Mouse (Mus musculus) B cell, adult 2 months (primary cell): ENCODE measurements around the gene Mtmr2.
"Not testable (repeated sequence)": the region's sequence is repeated elsewhere in the genome, so short reads cannot be mapped to it uniquely, and the experiment has no call there.

Experiments
- DNase-seq, 2 experiments: peaks; one replicate each; pipeline ENCODE4 v3.0.0; 2022

Gene Mtmr2

DNA sequence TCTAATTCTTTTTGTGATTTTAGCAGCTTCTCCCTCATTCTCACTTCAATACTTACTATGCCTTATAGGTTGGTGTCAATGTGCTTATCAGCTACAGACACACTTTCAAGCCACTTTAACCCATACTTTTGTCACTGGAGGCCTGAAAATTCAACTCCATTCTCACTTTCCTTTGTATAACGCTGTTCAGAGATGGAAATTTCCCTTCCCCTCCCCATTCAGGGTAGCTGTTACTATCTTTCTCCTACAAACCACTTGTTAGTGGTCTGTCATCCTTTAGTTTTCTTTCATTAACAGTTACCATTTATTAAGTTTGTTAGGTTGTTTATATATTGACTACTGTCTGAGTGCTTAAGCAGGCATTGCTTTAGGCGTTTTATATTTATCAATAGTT, at the start of gene Mtmr2:
TSS of gene Mtmr2 (plus strand) at position 7 of the 394 bp plus-strand sequence.
- DNase-seq = no peak

DNA sequence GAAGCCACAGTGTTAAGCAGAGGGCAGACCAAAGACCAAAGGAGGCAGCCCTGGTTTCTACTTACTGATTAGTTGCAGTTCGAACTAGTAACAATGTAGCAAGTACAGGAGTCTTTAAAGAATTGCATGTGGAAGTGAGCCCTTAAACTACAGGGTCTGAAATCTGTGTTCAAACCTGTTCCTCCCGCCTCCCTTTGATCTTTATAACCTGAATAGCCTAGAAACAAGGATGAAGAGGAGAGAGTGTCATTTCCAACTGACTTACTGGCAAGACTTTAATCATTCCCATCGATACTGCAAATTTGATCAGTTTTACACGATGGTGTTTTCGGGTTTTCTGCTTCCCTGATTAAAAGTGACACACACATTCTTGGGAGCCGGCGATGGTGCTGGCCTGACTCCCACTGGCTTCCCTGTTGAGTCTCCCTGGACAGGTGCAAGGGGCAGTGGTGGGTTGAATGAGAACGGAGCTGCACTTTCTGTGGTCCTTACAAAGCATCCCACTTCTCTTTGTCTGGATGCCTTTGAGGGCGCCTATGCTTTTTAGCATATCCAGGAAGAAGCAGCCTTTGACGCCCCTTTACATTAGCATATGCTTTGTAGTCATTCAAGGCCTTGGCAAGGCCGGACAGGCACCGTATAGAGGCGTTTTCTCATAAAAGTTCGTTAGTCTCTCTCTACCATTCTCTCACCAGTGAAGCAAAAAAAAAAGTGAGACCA, 49.0 kb upstream of the Mtmr2 start:
- no peak for DNase-seq

DNA sequence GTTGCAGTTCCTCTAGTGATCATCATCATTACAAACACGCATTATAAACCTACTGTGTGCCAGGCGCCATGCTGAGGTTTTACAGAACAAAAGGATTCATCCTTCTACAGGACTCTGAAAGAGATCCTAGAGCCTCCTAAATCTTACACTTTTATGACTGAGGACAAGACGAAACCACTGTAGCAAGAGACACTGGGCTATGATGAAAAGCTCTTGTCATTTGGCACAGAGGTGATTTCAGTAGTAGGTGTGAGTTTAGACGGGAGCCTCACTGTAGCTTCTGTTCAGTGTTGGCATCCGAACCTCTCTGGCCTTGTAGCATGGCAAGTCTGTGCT, 48.5 kb upstream of the Mtmr2 start:
- DNase-seq = no peak

- DNase-seq = no peak
Measured at GRCm38 (mm10) chr9:13701773-13702172, 46.4 kb upstream of the Mtmr2 start.

DNA sequence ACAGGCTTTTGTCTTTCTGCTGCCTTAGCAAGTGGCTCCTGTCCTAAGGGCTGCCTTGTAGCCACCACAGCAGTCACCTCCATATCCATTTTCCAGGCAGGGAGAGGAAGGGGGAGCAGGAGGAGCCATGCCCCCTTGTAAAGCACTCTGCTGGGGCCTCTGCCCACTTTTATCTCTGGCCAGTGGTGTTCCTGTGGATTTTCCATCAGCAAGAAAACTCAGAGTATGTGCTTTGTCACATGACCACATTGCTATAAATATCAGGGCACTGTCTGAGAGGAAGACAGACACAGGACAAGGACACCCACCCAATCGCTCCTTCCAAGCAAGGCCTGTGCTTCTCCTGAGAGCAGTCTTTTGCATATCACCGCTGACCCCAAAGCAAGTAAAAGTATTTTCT, 45.1 kb upstream of the Mtmr2 start:
- no peak for DNase-seq

- no peak for DNase-seq
Measured at GRCm38 (mm10) chr9:13704917-13705316, 43.3 kb upstream of the Mtmr2 start.

DNA sequence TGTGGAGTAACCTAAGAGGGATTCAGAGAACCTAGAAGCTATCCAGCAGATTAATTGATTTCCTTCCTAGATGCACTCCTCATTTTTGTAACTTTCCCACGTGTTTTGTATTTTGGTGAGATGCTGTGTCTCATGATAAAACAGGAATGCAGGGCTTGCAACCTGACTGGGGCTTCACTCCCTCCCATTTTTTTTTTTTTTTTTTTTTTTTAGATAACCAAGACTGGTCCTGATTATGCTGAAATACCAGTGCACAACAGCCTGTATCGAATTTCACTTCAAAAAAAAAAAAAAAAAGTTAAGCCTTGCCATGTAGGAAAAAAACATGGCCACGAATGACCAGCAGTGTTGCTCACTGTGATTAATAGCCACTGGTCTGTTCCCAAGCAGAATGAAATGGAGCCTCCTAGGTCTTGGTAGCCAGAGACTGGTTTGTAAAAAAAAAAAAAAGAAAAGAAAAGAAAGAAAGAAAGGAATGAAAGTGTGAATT, 41.1 kb upstream of the Mtmr2 start:
- no peak for DNase-seq

GRCm38 (mm10) chr9:13709436-13709835, 38.8 kb upstream of the Mtmr2 start:
- no peak for DNase-seq

- not testable (repeated sequence) for DNase-seq
Measured at GRCm38 (mm10) chr9:13715891-13716290, 32.3 kb upstream of the Mtmr2 start.

DNA sequence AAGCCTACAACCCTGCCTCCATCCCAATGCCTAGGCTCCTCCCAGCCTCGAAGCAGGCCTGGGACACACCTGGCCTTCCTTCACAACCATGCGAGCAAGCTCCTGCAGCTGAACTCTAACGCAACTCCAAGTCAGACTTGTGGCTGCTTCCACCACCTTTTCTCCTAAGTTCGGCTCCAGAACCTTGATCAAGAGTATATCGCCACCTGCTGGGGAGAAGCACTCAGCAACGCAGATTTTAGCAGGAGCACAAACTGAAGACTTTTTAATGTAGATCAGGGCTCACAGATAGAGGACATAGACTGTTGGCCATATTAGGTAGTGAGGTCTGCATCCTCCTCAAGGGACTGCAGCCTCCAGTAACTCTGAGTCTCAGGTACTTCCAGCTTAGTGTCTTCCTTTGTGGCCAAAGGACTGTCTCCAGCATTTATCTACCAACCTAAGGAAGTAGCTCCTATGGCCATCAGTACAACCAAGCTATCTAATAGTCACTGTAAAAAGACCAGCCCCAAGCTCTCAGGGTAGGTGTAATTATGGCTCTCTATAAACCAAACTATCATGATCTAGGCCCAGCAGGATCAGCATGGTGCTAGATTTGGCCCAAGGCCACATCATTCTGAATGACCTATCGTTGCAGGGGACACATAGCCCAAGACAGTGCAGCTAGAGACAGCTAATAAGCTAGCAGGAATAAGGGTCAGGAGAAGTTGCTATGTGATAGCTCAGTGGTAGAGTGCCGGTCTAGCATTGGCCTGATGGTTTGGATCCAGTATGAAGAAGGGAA, 31.7 kb upstream of the Mtmr2 start:
- peak; percentile 81 to 82 for DNase-seq

- DNase-seq = peak; percentile 95 to 96
Measured at GRCm38 (mm10) chr9:13748798-13749674, 826 bp downstream of the Mtmr2 start.

DNA sequence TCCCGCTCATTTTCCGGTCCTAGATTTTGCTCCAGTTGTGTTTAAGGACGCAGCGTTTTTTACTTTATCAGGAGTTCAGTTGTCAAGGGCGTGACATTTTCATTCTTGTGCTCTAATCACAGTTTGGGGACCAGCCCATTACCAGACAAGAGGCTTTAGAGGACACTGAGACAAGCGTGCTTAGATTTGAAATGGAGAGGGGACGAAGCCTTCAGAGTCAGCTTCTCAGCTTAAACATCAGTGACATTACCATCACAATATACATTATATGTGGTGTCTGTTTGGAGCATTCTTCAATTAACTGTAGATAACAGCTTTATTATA, 1.4 kb downstream of the Mtmr2 start:
- DNase-seq = no peak

DNA sequence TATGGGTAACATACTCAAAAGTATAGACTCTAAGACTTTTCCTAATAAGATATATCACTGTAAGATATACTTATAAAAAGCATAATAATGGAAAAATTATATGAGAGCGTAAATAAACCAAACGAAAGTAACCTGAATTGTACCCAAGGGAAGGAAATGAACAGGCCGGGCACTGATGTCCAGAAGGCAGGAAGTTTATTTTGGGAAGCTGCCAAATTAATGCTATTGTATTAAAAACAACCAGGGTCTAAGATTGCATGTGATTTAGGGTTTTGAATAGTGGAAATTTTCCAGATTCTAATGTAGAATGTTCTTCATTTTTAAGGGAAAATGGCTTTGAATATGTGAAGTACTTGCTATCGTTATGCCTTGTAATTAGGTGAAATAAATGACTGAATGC, 4.3 kb downstream of the Mtmr2 start:
- no peak for DNase-seq

DNA sequence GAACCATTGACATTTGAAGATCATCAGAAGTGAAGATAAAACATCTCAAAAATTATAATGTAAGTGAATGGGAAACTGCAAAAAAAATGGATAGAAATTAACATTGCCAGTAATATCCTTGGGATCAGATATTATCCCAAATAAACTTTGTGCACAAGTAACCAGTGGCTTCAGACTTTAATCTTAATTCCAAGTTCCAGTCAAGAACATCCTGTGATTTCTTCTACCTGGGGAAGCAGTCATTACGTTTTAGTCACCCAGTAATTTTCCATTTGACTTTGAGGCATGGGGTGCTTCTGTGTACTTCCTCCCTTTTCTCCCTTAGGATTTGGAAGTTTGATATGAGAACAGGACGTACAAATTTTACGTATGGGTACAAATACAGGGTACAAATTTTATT, 12.2 kb downstream of the Mtmr2 start:
- DNase-seq = no peak

- DNase-seq = no peak
Measured at GRCm38 (mm10) chr9:13765624-13766023, 17.4 kb downstream of the Mtmr2 start.

- no peak for DNase-seq
Measured at GRCm38 (mm10) chr9:13766570-13766969, 18.4 kb downstream of the Mtmr2 start.

DNA sequence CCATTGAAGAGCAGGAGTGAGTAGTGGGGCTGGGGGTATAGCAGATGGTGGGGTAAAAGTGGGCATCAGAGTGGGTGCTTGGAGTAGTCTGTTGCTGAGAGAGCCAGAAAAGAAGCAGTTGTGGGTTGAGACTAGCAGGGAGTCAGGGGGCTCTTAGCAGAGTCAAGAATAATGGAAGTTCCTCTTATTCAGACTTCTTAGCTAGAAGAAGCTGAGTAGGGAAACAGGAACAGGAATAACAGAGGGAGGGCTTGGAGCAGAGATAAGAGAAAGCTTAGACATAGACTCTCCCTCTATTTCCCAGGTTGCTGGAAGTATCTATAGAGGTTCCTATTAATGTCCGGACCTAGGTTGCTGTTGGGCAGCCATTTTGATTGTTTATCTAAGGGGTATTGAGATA, 26.5 kb downstream of the Mtmr2 start:
- DNase-seq = no peak

- DNase-seq = no peak
Measured at GRCm38 (mm10) chr9:13781985-13782384, 33.8 kb downstream of the Mtmr2 start.

- not testable (repeated sequence) for DNase-seq
Measured at GRCm38 (mm10) chr9:13790864-13791263, 42.7 kb downstream of the Mtmr2 start.

GRCm38 (mm10) chr9:13794302-13794701, 46.1 kb downstream of the Mtmr2 start:
- no peak for DNase-seq

DNA sequence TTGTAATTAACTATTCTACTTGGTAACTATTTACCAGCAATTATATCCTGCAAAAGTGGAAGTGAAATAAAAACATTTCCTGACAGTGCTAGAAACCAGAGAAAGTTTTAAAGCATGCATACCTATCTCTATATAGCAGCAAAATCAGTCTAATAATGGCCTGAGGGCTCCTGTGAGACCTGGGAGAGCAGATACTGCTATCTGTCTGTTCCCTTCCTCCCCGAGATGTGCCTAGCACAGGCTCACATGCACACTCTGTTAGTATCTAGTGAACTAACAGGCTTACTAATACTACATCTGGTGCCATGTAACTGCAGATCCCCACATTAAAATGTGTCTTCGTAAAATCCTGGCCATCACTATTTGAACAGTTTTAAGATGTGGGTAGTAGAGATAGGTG, 46.5 kb downstream of the Mtmr2 start:
- DNase-seq = peak in 1 of 2 experiments; percentile 8

DNA sequence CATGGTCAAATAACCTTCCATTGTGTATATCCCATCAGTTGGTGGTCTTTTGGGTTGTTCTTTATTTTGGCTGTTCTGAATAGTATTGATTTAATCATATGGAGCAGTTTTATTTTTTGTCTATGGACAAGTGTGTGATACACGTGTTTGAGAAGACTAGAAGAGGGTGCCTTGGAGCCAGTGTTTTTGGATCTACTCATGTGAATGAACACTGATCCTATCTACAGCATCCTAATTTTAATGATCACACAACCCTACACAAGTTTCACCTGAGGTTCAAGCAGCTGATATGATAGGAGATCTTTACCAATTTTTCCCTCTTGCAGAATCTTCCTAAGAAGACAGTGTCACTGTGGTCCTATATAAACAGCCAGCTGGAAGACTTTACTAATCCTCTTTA, 56.3 kb downstream of the Mtmr2 start:
- no peak for DNase-seq

DNA sequence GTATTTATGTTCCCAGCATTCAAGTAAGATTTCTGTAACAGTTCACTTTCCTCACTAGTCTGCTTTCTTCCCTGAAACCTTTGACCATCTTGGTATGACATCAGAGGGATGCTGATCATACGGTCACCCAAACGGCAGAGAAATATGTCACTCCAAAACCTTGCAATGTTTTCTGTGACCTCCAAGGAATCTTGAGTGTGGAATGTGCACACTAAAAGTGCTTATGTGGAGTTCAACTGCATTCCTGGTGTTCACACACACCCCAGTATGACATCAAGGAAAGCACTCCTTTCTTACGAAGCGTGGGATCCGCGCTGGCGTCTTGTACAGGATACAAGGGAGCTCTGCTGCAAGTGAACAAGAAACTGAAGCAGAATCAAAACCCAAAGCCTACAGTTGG, 58.6 kb downstream of the Mtmr2 start:
- no peak for DNase-seq

- no peak for DNase-seq
Measured at GRCm38 (mm10) chr9:13807657-13808056, 59.4 kb downstream of the Mtmr2 start.
